Mouse (Mus musculus) forebrain, embryonic 11.5 days (tissue): ENCODE measurements around the gene Slc24a1. TPM values are rescaled to one million over a fixed set of nuclear protein-coding genes. Genes with fewer than 3 reads are reported as not detected.

Experiments
- ATAC-seq: fragments of 200-750 bp; cut with Nextera tagmentation; replicated peaks from 2 replicates; pipeline ENCODE4 v1.8.0; 2017; ENCODE audit warnings: moderate TSS enrichment; ENCODE audit not compliant: low FRiP score
- DNase-seq: peaks from one replicate; pipeline ENCODE4 v3.0.0-alpha.2; 2017; ENCODE audit warnings: low spot score
- H3K27ac ChIP-seq: fragments of 300-500 bp; sonication (generic); 2 replicates; pipeline ENCODE4 v1.5.1; 2014; ENCODE audit warnings: low read depth, low read length
- H3K27me3 ChIP-seq: fragments of 300-500 bp; sonication (generic); 2 replicates; pipeline ENCODE4 v1.6.1; 2014; ENCODE audit warnings: mild to moderate bottlenecking, low read length, mixed read lengths; ENCODE audit not compliant: control insufficient read depth, insufficient read depth
- H3K36me3 ChIP-seq: fragments of 300-500 bp; sonication (generic); 2 replicates; pipeline ENCODE4 v1.6.1; 2014; ENCODE audit warnings: mild to moderate bottlenecking, low read length, moderate library complexity, mixed read lengths; ENCODE audit not compliant: control insufficient read depth, insufficient read depth
- H3K4me1 ChIP-seq: fragments of 300-500 bp; sonication (generic); replicated peaks from 2 replicates; pipeline ENCODE4 v1.6.1; 2014; ENCODE audit warnings: low read length, mixed read lengths; ENCODE audit not compliant: control insufficient read depth, insufficient read depth
- H3K4me2 ChIP-seq: fragments of 300-500 bp; sonication (generic); 2 replicates; pipeline ENCODE4 v1.6.1; 2014; ENCODE audit warnings: low read depth, mild to moderate bottlenecking, low read length, moderate library complexity, mixed read lengths; ENCODE audit not compliant: severe bottlenecking
- H3K4me3 ChIP-seq: fragments of 300-500 bp; sonication (generic); 2 replicates; pipeline ENCODE4 v1.5.1; 2014; ENCODE audit warnings: low read depth, low read length
- H3K9ac ChIP-seq: fragments of 300-500 bp; sonication (generic); 2 replicates; pipeline ENCODE4 v1.6.1; 2014; ENCODE audit warnings: low read length
- H3K9me3 ChIP-seq: fragments of 300-500 bp; sonication (generic); 2 replicates; pipeline ENCODE4 v1.6.1; 2016; ENCODE audit warnings: low read length, mixed read lengths; ENCODE audit not compliant: control insufficient read depth
- WGBS: fragments of 180-500 bp; shearing (Covaris S2); extraction: QIAGEN DNeasy Blood & Tissue Kit; methylation state at CpG from one replicate; pipeline ENCODE4 v1.1.7; 2014; 5-methylcytosine and 5-hydroxymethylcytosine counted together
- polyA plus RNA-seq: library from polyadenylated mRNA; unstranded; fragments of >200 nt; fragmentation: Nextera tagmentation; extraction: Ambion mirVana; gene quantifications from 2 replicates; pipeline ENCODE4 v1.2.1, GENCODE M21; 2014

Slc24a1 gene
- polyA plus RNA-seq, 1 experiment from 2014 or later, result 0.05 TPM

DNA sequence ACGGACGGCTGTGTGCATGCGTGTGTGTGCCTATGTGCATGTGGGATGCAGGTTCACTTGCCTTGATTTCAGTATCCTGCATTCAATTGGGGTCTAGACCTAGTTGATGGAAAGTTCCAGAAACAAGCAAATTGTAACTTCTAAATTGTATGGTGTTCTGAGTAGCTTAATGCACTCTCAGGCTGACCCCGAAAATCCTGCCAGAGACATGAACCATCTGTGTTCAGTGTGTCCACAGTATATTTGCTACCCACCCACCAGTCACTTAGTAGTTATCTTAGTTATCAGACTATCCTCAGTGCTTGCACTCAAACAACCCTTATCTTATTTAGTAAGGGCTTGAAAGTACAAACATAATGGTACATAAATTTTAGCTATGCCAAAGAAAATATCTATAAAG, 9.8 kb downstream of the Slc24a1 start:
- Histone ChIP-seq H3K4me1 (0 out of 2 replicates have a peak, but pooled peaks cover 3% of the 10 kb centered on the region), H3K4me3 (no peak overlapping the region), H3K4me2 (no peak overlapping the region), H3K9ac (no peak overlapping the region), H3K36me3 (no peaks in the 10 kb centered on the region), H3K27ac (no peak overlapping the region), H3K27me3 (no peaks in the 10 kb centered on the region), H3K9me3 (no peaks in the 10 kb centered on the region)
- WGBS, result 97% methylated on average over 4 of the region's 4 CpGs
- DNase-seq (no peak), ATAC-seq (no peak)

DNA sequence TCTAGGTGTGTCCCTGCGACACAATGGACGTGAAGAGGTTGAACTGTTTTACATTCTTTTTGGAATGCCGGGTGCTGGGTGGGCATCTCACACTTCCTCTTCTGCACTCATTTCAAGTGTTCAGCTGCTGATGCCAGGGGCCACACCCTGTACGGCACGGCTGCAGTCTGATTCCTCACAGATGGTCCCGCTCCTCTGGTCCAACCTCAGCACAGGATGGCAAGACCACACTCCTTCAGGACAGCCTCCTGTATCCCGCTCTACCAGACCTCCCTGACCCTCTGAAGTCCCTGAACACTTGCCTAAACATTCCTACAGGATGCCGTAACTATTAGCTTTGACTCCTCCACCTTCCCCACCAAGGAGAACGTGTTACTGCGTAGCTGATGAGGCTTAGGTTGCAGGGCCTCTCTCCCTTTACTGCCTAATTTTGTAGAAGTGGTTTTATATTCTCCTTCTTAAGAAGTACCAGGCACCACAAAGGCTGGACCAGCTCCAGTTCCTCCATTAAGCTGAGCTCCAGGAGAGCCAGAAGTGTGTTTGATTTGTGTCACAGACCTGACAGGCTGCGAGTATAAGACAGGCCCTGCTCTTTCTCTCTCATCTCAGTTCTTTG, 10.6 kb downstream of the Slc24a1 start:
- 87% methylated on average over 11 of the region's 11 CpGs for WGBS

DNA sequence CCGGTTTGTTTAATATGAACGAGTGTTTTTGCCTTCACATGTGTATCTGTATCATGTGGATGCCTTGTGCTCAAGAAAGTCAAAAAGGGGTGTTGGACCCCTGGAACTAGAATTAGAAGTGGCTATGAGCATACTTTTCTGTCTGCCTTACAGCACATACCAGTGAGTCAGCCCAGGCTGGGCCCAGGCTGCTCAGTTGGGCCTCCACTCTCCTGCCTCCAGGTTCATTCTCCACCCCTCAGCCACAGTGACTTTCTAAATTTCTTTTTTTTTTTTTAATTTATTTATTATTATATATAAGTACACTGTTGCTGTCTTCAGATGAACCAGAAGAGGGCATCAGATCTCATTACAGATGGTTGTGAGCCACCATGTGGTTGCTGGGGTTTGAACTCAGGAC, 11.6 kb downstream of the Slc24a1 start:
- Histone ChIP-seq H3K27me3 (no peaks in the 10 kb centered on the region), H3K4me1 (0 out of 2 replicates have a peak, but pooled peaks cover 3% of the 10 kb centered on the region), H3K9ac (no peak overlapping the region), H3K9me3 (no peaks in the 10 kb centered on the region), H3K4me3 (no peak overlapping the region), H3K36me3 (no peaks in the 10 kb centered on the region), H3K27ac (no peak overlapping the region), H3K4me2 (no peak overlapping the region)
- no peak for ATAC-seq
- peak; percentile 5 for DNase-seq
- WGBS, result 84% methylated on average over 2 of the region's 2 CpGs

More for the DNA sequence above, 10.6 kb downstream of the Slc24a1 start:
- Histone ChIP-seq H3K4me1 (0 out of 2 replicates have a peak, but pooled peaks cover 3% of the 10 kb centered on the region), H3K9me3 (no peaks in the 10 kb centered on the region), H3K27me3 (no peaks in the 10 kb centered on the region), H3K4me2 (no peak overlapping the region), H3K36me3 (no peaks in the 10 kb centered on the region), H3K4me3 (no peak overlapping the region), H3K9ac (no peak overlapping the region), H3K27ac (no peak overlapping the region)
- peak; percentile 45 for DNase-seq
- no peak for ATAC-seq

DNA sequence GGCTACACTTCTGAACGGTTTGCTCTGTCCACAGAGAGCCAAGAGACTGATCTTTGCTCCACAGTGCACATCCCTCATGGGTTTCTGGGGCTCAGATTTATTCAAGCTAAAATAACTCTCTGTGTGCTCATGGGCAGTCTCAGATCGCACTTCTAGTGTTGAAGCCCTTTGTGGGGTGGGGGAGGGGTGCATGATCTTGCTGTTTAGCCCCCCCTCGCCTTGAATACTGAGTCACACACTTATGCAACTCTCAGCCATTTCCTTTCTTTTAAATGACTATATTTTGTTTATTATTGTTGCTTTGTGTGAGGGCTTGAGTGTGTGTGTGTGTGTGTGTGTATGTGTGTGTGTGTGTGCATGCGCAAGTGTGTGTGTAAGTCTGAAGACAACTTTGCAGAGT, 12.1 kb downstream of the Slc24a1 start:
- H3K27ac ChIP-seq, result no peak overlapping the region

DNA sequence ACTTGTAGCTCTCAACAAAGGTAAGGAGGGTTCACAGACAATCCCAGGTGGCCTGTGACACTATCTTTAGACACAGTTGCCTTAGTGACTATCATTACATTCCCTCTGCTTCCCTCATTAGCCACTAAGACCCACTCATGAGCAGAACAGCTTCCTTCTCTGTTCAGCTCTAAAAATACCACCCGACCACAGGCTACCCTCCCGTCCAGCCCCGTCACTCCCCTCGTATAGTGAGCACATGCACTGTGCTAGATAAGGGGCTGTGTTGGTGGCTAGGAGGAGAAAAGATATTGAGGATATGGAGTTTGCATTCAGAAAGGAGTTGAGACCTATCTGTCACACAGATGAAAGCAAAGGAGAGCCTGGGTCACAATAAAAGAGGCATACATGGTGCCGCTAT, 12.9 kb downstream of the Slc24a1 start:
- H3K27ac ChIP-seq, result no peak overlapping the region
- no peak overlapping the region for H3K4me2 ChIP-seq
- no peaks in the 10 kb centered on the region for H3K9me3 ChIP-seq
- H3K36me3 ChIP-seq, result no peaks in the 10 kb centered on the region
- H3K4me1 ChIP-seq, result no peaks in the 10 kb centered on the region
- WGBS, result 85% methylated on average over 5 of the region's 5 CpGs
- no peak overlapping the region for H3K4me3 ChIP-seq
- no peak overlapping the region for H3K9ac ChIP-seq
- no peaks in the 10 kb centered on the region for H3K27me3 ChIP-seq
- DNase-seq, result peak; percentile 24
- ATAC-seq, result no peak

More for the DNA sequence above, 12.1 kb downstream of the Slc24a1 start:
- H3K4me2 ChIP-seq, result no peak overlapping the region
- peak; percentile 34 for DNase-seq
- H3K9me3 ChIP-seq, result no peaks in the 10 kb centered on the region
- H3K27me3 ChIP-seq, result no peaks in the 10 kb centered on the region
- 0 out of 2 replicates have a peak, but pooled peaks cover 3% of the 10 kb centered on the region for H3K4me1 ChIP-seq
- ATAC-seq, result no peak
- H3K9ac ChIP-seq, result no peak overlapping the region
- 61% methylated on average over 4 of the region's 4 CpGs for WGBS
- H3K4me3 ChIP-seq, result no peak overlapping the region
- no peaks in the 10 kb centered on the region for H3K36me3 ChIP-seq

DNA sequence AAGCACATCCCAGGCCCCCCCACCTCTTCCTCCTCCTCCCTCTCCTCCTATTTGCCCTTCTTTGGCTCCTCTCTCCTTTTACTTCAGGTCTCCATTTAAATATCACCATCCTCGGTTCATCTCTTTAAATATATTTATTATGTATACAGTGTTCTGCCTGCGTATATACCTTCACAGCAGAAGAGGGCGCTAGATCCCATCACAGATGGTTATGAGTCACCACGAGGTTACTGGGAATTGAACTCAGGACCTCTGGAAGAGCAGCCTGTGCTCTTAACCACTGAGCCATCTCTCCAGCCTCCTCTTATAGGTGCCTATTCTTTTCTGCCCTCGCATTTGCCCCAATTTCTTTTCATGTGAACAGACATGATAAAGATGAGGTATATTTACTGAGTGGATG, 13.9 kb downstream of the Slc24a1 start:
- H3K9ac ChIP-seq, result no peak overlapping the region
- H3K4me3 ChIP-seq, result no peak overlapping the region
- no peak overlapping the region for H3K4me2 ChIP-seq
- H3K4me1 ChIP-seq, result no peaks in the 10 kb centered on the region
- 58% methylated on average over 5 of the region's 5 CpGs for WGBS
- ATAC-seq (no peak), DNase-seq (no peak)
- H3K9me3 ChIP-seq, result no peaks in the 10 kb centered on the region
- no peaks in the 10 kb centered on the region for H3K36me3 ChIP-seq
- no peak overlapping the region for H3K27ac ChIP-seq
- H3K27me3 ChIP-seq, result no peaks in the 10 kb centered on the region

DNA sequence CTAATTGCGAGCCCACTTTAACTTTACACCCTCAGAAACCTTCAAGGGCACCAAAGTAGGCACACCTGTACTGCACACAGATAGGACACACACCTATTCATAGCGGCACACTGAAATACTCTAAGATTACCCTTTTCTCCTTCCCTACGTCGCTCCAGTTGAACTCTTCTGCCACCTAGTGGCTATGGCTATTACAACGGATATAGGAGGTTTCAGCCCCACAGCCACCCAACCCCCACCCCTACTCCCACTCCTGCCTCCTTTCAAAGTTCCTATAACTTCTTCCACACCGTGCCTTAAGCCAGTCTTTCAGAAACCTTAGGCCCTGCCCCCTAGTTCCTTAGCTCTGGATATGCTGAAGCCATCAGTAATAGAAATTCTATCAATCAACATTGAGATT, 14.9 kb downstream of the Slc24a1 start:
- ATAC-seq, result 0 out of 2 replicates have a peak, but pooled peaks have one; percentile 24
- no peaks in the 10 kb centered on the region for H3K9me3 ChIP-seq
- H3K27ac ChIP-seq, result no peak overlapping the region

DNA sequence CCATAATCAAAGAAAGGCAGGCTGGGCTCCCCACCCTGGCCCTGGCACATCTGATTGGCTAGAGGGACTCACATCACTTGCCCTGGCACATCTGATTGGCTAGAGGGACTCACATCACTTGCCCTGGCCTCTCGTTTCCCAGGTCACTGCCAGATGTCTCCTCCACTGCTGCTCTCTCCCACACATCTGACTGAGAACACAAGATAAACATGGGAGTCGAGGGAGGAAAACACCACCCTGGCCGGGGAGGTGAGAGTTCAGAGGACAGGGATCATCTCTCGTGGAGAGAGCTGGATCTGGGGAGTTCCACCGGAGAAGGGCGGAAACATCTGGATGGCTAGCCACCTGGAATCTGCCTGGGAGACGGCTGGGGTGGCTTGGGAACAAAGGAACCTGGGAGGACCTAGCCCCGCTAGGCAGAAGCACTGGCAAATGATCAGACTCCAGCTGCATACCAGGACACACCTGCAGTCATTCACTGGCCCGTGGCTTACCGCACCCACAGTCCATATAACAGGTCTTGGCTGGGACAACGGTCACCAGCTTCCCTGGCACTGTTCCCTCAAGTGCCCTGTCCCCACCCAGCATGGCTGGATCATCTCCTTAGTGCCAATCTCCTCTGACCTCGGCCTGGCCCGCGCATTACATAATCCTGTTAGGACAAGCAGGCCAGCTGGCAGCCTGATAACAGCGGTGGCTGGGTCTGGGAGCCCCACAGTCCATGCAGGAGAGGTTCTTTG, 17.2 kb downstream of the Slc24a1 start:
- Histone ChIP-seq H3K4me3 (no peak overlapping the region), H3K36me3 (no peaks in the 10 kb centered on the region), H3K9me3 (no peaks in the 10 kb centered on the region), H3K4me1 (no peaks in the 10 kb centered on the region), H3K27me3 (no peaks in the 10 kb centered on the region), H3K4me2 (no peak overlapping the region), H3K9ac (no peak overlapping the region), H3K27ac (no peak overlapping the region)
- ATAC-seq, result no peak
- WGBS, result 65% methylated on average over 15 of the region's 15 CpGs
- peak; percentile 48 for DNase-seq

More for the DNA sequence above, 14.9 kb downstream of the Slc24a1 start:
- no peaks in the 10 kb centered on the region for H3K36me3 ChIP-seq
- no peak overlapping the region for H3K9ac ChIP-seq
- peak; percentile 76 for DNase-seq
- no peaks in the 10 kb centered on the region for H3K4me1 ChIP-seq
- H3K4me3 ChIP-seq, result no peak overlapping the region
- no peak overlapping the region for H3K4me2 ChIP-seq
- WGBS, result 7% methylated on average over 6 of the region's 6 CpGs
- no peaks in the 10 kb centered on the region for H3K27me3 ChIP-seq
